Mouse (Mus musculus) forebrain, embryonic 13.5 days (tissue): ENCODE measurements around the gene Fam169b. TPM values are rescaled to one million over a fixed set of nuclear protein-coding genes. Genes with fewer than 3 reads are reported as not detected.

Experiments
- ATAC-seq: fragments of 200-750 bp; cut with Nextera tagmentation; 2 replicates; pipeline ENCODE4 v1.8.0; 2017
- H3K27ac ChIP-seq: fragments of 300-500 bp; sonication (generic); 2 replicates; pipeline ENCODE4 v1.5.1; 2015; ENCODE audit warnings: inconsistent platforms, mild to moderate bottlenecking, moderate library complexity
- H3K27me3 ChIP-seq: fragments of 300-500 bp; sonication (generic); 2 replicates; pipeline ENCODE4 v1.6.1; 2015; ENCODE audit warnings: mild to moderate bottlenecking, inconsistent platforms
- H3K36me3 ChIP-seq: fragments of 300-500 bp; sonication (generic); 2 replicates; pipeline ENCODE4 v1.6.1; 2015; ENCODE audit warnings: mild to moderate bottlenecking, inconsistent platforms; ENCODE audit not compliant: poor library complexity, severe bottlenecking
- H3K4me1 ChIP-seq: fragments of 300-500 bp; sonication (generic); 2 replicates; pipeline ENCODE4 v1.6.1; 2015; ENCODE audit warnings: inconsistent platforms
- H3K4me2 ChIP-seq: fragments of 300-500 bp; sonication (generic); 2 replicates; pipeline ENCODE4 v1.6.1; 2015; ENCODE audit warnings: inconsistent platforms, mild to moderate bottlenecking, moderate library complexity
- H3K4me3 ChIP-seq: fragments of 300-500 bp; sonication (generic); 2 replicates; pipeline ENCODE4 v1.5.1; 2015; ENCODE audit warnings: mild to moderate bottlenecking, inconsistent platforms
- H3K9ac ChIP-seq: fragments of 300-500 bp; sonication (generic); 2 replicates; pipeline ENCODE4 v1.6.1; 2015; ENCODE audit warnings: mild to moderate bottlenecking, inconsistent platforms
- H3K9me3 ChIP-seq: fragments of 300-500 bp; sonication (generic); replicated peaks from 2 replicates; pipeline ENCODE4 v1.6.1; 2016; ENCODE audit warnings: inconsistent platforms
- WGBS: fragments of 180-500 bp; shearing (Covaris S2); methylation state at CpG from one replicate; pipeline ENCODE4 v1.1.7; 2015; 5-methylcytosine and 5-hydroxymethylcytosine counted together
- polyA plus RNA-seq: library from polyadenylated mRNA; unstranded; fragments of >200 nt; fragmentation: Nextera tagmentation; extraction: Ambion mirVana; gene quantifications from 2 replicates; pipeline ENCODE4 v1.2.1, GENCODE M21; 2015

Fam169b gene
- polyA plus RNA-seq, 1 experiment from 2014 or later, result not detected

DNA sequence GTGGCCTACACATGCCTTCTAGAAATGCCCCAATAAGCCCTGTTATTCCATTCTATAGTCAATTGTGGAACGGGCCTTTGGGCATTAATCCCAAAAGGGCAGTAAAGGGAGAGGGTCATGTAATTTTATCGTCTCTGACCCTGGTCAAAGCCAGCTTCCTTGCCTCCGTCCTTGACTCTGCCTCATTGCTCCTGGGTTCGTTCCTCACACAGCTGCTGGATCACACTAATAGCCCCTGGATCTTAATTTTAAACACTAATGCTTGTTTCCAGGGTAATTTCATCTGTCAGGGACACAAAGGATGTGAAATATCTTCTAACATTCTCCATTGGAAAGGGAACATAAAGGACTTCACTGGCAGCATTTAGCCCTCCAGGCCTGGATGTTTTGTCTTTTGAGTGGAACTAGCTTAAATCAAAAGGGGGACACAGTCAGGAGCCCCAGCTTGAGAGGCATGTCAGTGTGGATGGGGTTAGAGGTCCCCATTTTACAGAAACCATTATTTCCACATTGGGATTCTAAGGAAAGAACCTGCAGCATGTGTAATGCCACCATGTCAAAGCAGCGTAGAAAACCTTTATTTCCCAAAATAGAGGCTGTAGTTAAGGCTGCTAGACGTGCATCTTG, 122.2 kb downstream of the Fam169b start:
- Histone ChIP-seq H3K27ac (peak overlapping the region; percentile 48; the same call in 1 of the 2 replicates), H3K36me3 (no peaks in the 10 kb centered on the region), H3K9ac (no peak overlapping the region), H3K9me3 (no peaks in the 10 kb centered on the region), H3K27me3 (no peaks in the 10 kb centered on the region), H3K4me1 (peaks cover 10% of the 10 kb centered on the region; the same call in 1 of the 2 replicates), H3K4me3 (no peak overlapping the region), H3K4me2 (no peak overlapping the region)
- ATAC-seq, result peak; percentile 36; the same call in 1 of the 2 replicates
- 28% methylated on average over 6 of the region's 6 CpGs for WGBS

DNA sequence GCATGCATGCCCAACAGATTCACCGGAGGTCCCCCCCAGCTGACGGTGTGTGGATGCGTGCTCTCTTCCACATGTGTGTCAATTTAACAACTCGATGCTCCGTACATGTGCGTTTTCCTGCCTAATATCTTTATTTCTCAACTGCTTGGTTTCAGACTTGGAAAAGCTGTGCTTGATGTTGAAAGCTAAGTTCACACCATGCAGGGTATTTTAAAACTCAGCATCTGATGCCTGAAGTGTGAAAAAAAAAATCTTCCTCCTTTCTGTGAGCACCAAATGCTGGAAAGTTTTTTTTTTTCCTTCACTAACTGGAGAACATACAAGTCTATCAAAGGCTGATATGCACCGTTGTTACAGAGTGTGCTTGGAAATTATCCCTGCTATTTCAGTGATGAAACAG, 126.9 kb downstream of the Fam169b start:
- peaks cover 7% of the 10 kb centered on the region; the same call in 1 of the 2 replicates for H3K4me1 ChIP-seq
- no peak overlapping the region for H3K4me3 ChIP-seq
- WGBS, result 93% methylated on average over 7 of the region's 7 CpGs
- H3K9ac ChIP-seq, result no peak overlapping the region
- H3K9me3 ChIP-seq, result no peaks in the 10 kb centered on the region
- no peak for ATAC-seq
- H3K27ac ChIP-seq, result no peak overlapping the region
- H3K27me3 ChIP-seq, result no peaks in the 10 kb centered on the region
- H3K4me2 ChIP-seq, result no peak overlapping the region
- no peaks in the 10 kb centered on the region for H3K36me3 ChIP-seq

DNA sequence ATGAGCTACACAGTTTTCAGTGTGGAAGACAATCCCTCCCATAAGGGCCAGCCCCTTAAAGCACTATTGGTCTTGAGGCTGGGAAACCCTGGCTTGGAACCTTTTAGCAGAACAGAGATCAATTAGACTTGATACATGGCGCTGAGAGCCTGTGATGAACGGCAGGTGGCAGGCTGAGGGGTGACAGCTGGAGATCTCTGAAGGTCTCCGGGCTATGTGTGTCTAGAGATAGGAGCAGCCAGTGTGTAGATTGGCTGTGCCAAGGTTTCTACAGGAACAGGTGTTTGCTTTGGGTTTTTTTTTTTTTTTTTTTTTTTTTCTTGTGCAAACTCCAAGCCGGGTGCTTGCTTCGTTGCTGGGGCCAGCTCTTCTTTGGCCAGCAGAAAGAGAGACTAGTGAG, 135.0 kb downstream of the Fam169b start:
- Histone ChIP-seq H3K36me3 (no peaks in the 10 kb centered on the region), H3K9ac (no peak overlapping the region), H3K4me3 (no peak overlapping the region), H3K4me2 (no peak overlapping the region), H3K4me1 (no peaks in the 10 kb centered on the region), H3K27ac (no peak overlapping the region), H3K27me3 (no peaks in the 10 kb centered on the region), H3K9me3 (no peaks in the 10 kb centered on the region)
- ATAC-seq, result no peak
- WGBS, result 80% methylated on average over 5 of the region's 5 CpGs

Other genes with a start within 250 kb of the Fam169b start
- not detected in 2 replicates for gene Pgpep1l, start 9.6 kb upstream of the Fam169b start, polyA plus RNA-seq